Mouse (Mus musculus) cerebellum, postnatal 25 days (tissue): ENCODE results near the gene Dctn1.

Experiments
- DNase-seq, 2 experiments: peaks; one replicate each; pipeline ENCODE4 v3.0.0; 2021; ENCODE audit warnings: mixed read lengths in 2 of 2

The Dctn1 gene

DNA sequence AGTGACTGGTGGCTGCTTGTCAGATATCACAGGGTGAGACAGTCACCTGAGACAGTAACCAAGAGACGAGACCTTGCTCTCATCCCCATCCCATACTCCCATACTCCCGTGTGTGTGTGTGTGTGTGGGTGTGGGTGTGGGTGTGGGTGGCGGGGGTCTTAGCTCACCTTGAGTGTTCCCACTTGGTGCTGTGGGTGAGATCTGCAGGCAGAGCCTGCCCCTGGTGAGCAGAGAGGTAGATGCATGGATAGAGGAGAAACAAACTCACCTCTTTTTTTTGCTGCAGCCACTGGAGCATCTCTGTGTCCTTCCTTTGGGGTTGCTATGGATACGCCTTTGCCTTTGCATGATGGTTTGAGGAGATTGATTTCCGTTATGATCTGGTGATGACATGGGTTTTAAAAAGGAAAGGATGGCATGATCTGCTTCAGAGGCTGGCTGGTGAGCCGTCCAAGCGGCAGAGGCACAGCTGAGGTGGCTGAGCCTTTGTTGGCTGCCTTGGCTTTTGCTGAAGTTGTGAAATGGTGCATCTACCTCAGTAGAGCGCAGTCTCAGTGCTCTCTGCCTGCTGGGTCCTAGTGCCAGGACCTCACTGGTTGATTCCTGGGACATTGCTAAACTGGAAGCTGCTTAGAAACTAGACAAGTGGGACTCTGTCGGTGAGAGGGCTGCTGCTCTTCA lies 6.7 kb downstream of the Dctn1 start:
- peak; percentile 78 to 80 for DNase-seq

DNA sequence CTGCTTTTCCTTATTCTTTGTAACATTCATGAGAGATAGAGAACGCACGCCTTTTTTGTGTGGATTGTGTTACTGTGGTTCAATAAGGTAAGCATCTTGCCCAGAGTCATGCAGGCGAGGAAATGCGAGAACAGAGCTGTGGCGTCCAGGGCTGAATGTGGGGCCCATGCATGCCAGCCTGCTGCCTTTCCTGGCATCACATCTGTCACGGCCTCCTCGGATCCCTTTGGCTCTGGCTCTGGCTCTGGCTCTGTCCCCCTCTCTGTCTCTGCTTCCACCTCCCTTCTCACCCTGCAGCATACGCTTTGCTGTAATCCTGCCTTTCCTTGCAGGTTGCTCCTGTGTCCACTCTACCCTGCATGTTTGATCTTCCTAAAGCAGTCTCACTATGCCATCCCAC lies 10.3 kb downstream of the Dctn1 start:
- DNase-seq = no peak

DNA sequence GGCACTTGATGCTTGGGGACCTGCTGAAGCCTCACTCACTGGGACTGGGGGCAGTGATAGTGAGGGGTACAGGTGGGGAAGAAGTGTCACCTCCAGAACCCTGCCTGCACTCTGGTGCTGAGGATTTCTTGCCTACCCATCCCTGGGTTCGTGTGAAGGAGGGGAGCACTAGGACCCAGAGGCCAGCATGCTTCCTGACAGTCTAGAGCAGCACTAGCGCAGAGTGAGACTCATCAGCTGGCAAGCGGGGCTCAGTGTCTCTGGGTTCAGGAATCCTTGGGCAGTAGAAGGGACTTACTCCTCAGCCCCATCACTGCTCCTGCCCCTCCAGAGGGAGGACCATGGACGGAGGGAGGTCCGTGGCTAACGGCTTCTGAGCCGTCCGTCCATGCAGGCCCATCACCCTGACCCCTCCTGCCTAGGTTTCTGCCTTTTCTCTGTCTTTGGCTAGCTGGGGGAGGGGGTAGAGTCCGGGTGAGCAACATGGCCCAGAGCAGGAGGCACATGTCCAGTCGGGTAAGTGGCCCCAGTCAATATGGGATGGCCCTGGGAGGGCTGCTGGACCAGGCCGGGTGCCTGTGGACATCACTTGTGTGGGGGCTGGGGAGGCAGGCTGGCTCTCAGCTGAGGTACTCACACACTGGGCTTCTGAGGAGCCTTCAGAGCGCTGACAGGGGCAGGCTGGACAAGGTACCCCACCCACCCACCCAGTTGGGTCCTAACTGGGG lies 13.8 kb downstream of the Dctn1 start:
- peak; percentile 83 to 89 for DNase-seq

DNA sequence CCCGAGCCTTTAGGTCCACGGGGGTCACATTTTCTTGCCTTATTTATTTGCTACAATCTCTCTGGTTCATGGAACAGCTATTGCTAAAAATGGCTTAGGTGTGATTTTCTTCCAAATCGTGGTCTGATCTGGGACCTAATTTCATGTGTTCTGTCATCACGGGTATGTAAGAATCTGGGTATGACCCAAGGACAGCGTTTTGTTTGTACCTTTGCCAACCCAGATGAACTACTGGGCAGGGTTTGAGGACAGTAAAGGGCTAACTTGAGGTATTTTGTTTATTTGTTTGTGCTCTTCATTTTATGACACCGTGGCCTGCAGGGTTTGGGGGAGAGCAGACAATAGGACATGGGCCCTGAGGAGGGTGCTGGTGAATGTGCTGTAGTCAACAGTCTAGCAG lies 14.9 kb downstream of the Dctn1 start:
- no peak for DNase-seq

DNA sequence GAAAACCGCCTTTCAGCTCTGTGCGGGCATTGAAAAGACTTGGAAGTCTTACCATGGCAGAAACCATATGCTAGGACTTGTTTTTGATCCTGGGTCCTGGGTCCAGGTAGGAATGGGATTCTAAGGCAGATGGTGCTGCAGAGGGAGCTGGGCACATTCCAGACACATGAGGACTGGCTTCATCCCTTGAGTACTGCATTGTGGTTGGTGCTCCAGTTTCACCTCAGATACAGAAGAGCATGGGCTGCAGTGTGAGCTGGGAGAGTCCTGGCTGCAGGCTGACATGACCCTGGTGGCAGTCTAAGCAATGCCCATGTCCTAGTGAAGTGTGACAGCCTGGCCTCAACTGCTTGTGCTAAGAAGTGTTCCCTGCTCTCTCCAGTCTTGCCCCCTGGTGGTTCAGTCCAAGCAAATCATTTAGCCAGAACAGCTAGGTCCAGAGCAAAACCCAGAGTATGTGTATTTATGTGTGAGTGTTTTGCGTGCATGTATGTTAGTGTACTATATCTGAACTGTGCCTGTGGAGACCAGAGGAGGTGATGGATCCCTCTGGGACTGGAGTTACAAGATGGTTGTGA lies 19.2 kb downstream of the Dctn1 start:
- DNase-seq = peak; percentile 53 to 54

DNA sequence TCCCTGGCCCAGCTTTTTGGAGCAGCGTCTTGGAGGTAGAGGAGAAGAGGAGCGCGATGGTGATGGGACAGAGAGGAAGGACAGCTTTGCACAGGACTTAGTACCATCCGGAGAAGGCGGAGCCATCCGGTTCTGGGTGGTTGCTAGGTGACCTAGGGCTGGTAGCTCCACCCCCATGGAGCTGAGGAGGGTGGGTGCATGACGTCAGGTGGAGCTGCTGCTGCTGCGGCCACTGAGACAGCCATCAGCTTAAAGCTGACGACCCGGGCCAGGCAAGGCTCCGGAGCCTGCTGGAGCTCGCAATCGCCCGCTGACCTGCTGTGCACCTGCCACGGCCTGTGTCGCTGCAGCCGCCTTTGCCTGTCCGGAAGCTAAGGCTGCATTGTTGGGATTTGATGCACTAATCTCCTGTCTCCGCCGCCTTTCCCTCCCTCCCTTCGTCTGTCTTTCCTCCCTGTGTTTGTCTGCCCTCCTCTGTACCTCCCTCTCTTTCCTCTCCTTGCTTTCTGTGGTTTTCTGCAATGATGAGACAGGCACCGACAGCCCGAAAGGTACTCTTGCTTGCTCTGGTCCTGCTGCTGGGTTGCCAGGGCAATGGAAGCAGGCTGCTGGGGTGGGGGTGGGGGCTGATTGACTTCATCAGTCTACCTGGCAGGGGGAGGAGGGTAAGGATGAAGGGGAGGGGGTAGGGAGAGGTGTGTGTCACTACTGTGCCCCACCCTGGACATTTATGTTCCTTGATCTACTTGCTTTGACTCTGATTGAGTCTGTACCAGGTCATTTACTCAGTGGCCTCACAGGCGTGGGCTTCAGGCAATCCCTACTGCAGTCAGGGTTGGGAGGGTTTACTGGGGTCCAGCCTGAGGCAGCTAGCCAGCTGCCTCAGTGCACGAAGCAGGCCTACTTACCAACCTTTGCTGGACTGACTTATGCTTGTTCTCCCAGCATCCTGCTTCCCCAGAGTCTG lies 20.5 kb downstream of the Dctn1 start:
- peak; percentile 91 to 94 for DNase-seq

DNA sequence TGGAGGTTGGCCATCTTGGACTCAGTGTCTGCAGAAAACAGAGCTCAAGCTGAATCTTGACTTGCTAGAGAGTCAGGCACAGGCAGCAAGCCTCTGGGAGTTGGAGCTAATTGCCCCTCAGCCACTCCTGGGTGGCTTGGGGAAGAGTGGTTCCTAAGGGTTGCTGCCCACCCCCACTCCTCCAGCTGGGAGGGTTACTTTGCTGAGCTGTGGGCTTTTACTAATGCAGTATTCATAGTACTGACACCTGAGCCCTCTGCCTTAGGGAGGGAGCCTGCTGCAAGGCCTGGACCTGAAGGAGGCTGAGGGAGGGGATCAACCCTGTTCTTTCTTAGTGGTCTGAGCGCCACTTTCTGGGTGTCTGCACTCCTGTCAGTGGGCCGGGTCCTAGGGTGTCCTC lies 21.2 kb downstream of the Dctn1 start:
- DNase-seq = no peak

DNA sequence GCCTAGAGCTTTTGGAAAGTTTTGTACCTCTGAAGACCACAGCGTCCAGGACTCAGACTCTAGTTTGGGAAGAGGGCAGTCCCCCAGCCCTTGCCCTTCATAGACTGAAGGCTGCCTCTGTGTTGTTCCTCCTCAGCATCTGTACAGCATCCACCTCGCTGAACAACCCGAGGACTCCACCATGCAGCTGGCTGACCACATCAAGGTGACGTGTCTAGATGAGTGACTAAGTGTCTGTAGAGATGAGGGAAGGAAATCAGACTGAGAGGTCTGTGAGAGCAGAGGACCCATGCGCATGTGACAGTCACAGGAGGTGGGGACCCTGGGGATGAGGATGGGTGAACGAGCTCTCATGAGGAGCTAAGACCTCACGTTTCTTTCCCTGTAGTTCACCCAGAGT lies 27.9 kb downstream of the Dctn1 start:
- DNase-seq = no peak

DNA sequence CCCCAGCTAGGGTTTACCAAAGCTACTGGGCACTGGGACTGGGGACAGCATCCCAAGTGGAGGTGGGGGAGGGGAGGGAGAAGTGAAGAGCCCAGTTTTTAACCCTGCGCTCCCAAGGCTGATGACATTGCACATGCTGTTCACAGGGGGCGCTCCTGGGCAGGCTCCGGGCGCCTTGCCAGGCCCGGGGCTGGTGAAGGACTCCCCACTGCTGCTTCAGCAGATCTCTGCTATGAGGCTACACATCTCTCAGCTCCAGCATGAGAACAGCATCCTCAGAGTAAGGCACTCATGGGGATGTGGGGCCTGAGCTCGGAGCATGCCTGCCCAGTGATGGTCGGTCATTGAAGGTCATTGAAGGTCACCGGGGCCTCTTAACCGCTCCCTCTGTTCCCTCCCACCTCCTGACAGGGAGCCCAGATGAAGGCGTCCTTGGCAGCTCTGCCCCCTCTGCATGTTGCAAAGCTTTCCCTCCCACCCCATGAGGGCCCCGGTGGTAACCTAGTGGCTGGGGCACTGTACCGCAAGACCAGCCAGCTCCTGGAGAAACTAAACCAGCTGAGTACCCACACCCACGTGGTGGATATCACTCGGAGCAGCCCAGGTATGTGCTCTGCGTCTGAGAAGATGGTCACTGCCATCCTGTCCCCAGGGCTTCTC lies 31.8 kb downstream of the Dctn1 start:
- peak; percentile 89 to 91 for DNase-seq

DNA sequence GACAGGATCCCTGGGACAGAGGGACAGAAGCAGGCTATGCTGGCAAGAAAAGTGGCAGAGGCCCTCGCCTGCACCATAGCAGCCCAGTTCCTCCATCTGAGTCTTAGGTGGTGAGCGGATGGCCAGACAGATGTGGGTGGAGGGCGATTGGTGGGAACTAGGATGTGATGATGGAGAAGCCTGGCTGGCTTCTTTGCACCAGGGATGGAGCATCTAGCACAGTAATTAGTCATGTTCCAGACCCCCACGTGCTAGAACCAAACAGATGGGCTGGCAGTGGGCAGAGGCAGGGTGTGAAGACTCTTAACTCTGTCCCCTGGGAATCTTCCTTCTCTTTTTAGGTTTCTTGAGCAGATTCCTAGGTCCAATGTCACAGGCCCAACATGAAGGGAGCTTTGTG lies 37.6 kb downstream of the Dctn1 start:
- peak; percentile 9 to 10 for DNase-seq

DNA sequence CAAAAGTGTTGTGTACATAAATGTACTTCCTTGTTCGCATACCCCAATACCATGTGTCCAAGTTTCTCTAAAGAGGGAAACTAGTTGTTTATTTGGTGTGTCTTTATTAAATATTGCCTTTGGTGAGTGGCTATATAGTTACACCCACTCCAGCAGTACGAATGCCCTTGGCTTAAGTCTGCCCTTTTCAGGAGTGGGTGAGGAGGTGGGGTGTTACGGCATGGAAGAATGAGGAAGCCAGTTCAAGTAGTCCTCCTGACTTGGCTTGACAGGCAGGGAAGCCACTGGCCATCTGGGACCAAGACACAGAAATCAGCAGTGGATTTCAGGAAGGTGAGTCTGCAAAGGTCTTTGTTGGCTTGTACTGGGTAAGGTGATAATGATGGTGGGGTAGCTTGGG lies 40.1 kb downstream of the Dctn1 start:
- no peak for DNase-seq

DNA sequence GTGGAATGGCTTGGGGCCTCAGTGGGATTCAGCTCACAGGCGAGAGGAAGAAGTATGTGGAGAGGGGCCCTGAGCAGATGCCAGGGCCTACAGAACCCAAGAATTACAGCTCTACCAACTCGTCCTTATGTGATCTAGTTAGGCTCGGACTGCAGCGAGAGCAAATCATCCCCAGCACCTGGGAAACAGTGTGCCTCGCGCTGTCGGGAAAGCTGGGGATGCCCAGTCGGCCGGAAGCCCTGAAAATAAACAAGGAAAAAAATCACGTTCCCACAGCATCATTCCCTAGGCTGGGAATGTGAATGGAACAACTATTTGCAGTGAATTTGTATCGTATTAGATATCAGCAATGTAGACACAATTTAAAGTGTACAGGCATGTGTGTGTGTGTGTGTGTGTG lies 40.6 kb downstream of the Dctn1 start:
- DNase-seq = no peak

DNA sequence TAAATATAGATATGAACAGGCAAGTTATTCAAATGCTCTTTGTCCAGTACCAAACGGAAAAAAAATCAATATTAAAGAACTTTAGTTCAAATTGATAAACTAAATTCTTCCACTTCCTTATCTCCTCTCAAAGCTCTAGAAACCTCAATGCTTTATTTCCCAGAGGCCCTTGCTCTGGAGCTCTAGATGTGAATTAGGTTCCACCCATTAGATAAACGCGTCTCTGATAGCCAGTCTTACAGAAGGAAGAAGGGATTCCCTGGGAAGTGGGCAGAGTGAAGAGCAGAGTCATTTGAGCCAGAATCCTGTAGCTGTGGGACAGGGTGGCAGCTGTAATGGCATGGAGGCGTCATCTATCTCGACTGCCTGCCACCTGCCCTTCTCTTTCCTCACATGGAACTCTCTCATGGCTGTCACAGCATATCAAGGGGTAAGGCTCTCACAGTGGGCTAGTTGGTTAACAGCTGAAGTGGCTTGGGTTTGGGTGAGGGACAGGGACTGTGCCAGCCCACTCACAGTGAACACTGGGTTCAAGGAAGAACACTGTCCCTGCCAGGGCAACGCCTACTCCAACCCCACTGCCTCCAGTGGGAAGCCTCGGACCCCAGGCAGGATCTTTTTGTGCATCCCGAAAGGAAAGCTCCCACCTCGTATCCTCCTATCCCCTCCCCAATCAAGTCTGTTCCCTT lies 41.8 kb downstream of the Dctn1 start:
- DNase-seq = peak in 1 of 2 experiments; percentile 2

DNA sequence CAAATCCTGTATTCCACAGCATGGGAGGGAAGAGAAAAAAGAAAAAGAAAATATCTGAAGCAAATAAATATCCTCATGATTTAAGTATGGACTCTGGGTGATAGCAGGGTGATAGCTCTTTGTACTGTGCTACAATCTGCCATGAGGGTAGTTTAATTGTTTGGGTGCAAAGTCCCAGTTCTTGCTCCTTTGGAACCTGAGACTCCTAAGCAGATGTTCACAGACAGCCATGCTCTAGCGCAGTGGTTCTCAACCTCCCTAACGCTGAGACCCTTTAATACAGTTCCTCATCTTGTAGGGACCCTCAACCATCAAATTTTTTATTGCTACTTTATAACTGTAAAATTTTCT lies 42.3 kb downstream of the Dctn1 start:
- DNase-seq = no peak

DNA sequence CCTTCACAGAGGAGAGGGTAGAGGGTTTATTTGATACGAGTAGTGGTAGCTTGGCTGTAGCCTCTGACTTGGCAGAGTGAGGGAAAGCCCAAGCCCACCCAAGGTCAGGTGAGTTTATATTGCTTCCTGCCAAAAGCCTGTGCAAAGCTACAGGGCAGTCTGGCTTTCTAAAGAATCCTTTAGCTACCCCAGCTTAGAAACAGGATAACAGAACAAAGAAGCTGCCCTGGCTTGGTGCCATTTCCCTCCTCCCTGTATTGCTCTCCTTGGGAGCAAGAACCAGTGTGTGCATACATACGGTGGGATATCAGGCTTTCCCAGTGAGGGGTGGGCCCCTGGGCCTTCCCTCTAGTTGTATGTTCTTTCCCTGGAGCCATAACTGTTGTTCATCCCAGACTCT lies 44.8 kb downstream of the Dctn1 start:
- peak in 1 of 2 experiments; percentile 5 for DNase-seq

DNA sequence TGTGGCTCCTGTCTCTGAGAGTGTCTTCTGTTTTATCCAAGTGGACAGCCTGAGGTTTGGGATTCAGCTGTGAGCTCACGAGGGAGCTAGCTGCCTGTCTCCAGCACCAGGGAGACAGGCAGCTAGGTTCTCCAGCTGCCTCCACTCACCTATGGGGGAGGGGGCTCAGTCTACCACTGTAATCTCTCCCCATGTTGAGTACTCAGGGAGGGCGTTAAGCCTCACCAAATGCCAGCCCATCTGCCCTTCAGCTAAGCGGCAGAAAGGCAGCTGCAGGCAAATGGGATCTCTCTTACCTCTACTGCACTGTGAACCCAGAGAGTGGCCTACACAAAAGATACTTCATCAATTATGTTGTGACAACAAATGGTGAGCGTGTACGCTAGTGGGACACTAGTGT lies 45.8 kb downstream of the Dctn1 start:
- DNase-seq = no peak

DNA sequence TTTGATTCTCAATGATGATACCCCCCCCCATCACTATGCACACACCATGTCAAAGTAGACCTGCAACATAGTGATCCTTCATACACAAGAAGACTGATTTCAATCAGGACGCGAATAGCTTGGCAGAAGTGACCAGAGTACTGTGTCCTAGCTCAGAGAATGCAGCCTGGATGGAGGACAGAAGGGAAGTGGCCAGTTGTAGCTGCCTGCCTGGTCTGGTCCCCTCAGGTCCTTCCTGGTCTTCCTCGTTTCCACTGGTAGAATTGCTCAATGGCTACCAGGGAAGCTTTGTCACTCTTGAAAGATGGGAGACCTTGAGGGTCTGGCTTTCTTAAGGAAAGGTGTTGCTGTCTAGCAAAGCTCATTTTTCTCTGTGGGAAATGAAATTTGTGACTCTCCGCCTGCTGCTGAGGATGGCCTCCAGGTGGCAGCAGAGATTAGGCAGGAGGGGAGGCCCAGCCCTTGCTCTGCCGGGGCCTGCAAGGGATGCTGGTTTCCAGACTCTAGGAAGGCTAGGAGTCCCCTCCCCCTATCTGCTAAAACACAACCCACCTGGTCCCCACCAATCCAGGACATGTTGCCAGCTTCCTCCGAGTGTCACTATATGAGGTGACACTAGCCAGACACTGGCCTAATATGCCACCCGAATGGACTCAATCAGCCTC lies 49.4 kb downstream of the Dctn1 start:
- DNase-seq = peak; percentile 83 to 90

DNA sequence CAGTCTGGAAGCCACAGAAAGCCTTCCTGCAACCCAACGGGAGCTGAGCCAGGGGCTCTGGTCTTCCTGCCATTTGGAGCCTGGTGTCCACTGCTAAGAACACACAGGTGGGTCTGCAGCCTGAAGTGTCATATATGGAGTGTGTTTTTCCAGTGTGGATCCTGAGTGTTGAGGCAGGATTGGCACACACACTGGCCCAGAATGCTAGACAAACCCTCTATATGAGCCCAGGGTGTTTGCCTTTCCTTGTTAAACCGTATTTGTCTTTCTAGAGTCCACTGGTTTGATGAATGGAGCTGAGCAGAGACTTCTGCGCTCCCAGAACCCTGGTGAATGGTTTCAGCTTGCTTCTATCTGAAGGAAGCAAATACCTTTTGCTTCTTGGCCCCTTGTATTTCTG lies 54.1 kb downstream of the Dctn1 start, which contains the start of gene Slc4a5:
TSS of gene Slc4a5 (plus strand) at position 15 of the 400 bp plus-strand sequence.
- DNase-seq = no peak

DNA sequence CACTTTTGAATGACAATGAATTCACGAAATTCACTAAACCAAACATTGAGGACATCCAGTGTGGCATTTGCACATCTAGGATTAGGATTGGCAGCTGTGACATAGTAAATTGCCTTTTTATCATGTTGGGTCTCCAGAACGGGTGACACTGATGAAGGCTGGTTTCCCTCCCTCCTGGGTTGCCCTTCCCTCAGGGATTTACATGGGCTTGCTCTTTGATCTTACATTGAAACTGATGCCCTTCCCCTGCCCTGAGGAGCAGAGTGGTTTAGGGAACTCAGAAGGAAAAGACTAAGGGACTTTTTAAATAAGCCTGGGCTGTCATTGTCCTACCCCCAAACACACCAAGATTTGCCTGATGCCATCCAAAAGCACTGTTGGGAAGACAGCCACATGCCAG lies 65.8 kb downstream of the Dctn1 start:
- DNase-seq = no peak

DNA sequence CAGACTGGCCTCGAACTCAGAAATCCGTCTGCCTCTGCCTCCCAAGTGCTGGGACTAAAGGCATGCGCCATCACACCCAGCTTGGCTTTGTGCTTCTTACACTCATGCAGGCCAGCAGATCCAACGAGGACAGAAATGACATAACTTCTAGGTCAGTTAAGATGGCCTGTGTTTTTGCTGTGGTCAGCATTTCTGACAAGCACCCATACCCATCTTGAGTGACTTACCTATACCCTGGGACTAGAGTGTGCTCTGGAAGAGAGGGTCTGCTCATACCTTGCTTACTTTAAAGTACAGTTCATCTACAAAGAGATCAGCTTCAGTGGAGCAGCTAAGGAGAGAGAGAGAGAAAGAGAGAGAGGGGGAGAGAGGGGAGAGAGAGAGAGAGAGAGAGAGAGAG lies 67.6 kb downstream of the Dctn1 start:
- DNase-seq = no peak

DNA sequence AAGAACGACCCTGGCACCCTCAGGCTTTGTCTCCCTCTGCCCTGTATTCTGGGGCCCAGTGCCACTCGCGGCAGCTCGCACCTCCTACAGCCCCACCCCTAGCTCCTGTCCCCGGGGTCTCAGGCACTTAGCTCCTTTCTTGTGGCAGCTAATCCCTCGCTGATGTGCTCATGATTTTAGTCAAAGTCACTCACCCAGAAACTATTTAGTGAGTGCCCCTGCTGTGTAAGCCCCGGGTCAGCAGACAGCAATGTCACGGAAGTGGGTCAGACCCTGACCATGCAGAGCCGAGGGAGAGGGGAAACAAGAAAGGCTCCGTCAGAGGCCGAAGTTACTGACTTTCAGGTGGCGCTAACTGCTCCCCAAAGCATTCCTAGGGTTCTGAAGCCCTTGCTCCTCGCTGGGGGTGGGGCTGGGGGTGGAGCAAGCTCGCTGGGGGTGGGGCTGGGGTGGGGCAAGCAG lies 68.6 kb downstream of the Dctn1 start:
- DNase-seq = peak in 1 of 2 experiments; percentile 8
